Mouse (Mus musculus) thymus, adult 2 months (tissue): ENCODE measurements around the gene Gm37419. TPM values are rescaled to one million over a fixed set of nuclear protein-coding genes. Genes with fewer than 3 reads are reported as not detected.

Experiments used
- DNase-seq: peaks from one replicate; pipeline ENCODE4 v3.0.0; 2021
- H3K27ac ChIP-seq: fragments of 200-500 bp; 2 replicates; pipeline ENCODE4 v1.5.1; 2012; ENCODE audit warnings: low read length, control low read depth; ENCODE audit not compliant: control insufficient read depth, insufficient read depth
- H3K27me3 ChIP-seq: fragments of 200-500 bp; 2 replicates; pipeline ENCODE4 v1.6.1; 2012; ENCODE audit warnings: mild to moderate bottlenecking, low read length, moderate library complexity, mixed read lengths; ENCODE audit not compliant: control insufficient read depth, insufficient read depth
- H3K36me3 ChIP-seq: fragments of 200-500 bp; 2 replicates; pipeline ENCODE4 v1.6.1; 2012; ENCODE audit warnings: mild to moderate bottlenecking, low read length, moderate library complexity; ENCODE audit not compliant: control insufficient read depth, insufficient read depth
- H3K4me1 ChIP-seq: fragments of 200-500 bp; replicated peaks from 2 replicates; pipeline ENCODE4 v1.6.1; 2012; ENCODE audit warnings: low read length; ENCODE audit not compliant: control insufficient read depth, insufficient read depth
- H3K4me3 ChIP-seq: fragments of 200-500 bp; 2 replicates; pipeline ENCODE4 v1.5.1; 2012; ENCODE audit warnings: mild to moderate bottlenecking, low read length, control low read depth, moderate library complexity; ENCODE audit not compliant: control insufficient read depth, insufficient read depth
- CTCF ChIP-seq: fragments of 200-500 bp; IDR thresholded peaks from 2 replicates; pipeline ENCODE4 v1.5.1; 2012; ENCODE audit warnings: mild to moderate bottlenecking, control low read depth, low read length, moderate library complexity, borderline replicate concordance; ENCODE audit not compliant: control insufficient read depth, poor library complexity, insufficient read depth; ENCODE audit errors: extremely low read depth
- POLR2A ChIP-seq: fragments of 200-500 bp; IDR thresholded peaks from 2 replicates; pipeline ENCODE4 v1.6.1; 2012; ENCODE audit warnings: mild to moderate bottlenecking, low read length, control low read depth, moderate library complexity; ENCODE audit not compliant: control insufficient read depth, poor library complexity, insufficient read depth; ENCODE audit errors: extremely low read depth
- WGBS: fragments of 180-500 bp; shearing (Covaris S2); methylation state at CpG from one replicate; pipeline ENCODE4 v1.1.7; 2018; 5-methylcytosine and 5-hydroxymethylcytosine counted together
- polyA plus RNA-seq: library from polyadenylated mRNA; depleted of rRNA; stranded (reverse); fragments of >200 nt; gene quantifications from 2 replicates; pipeline ENCODE4 v1.2.3, GENCODE M21; 2012

The Gm37419 gene
- polyA plus RNA-seq, 1 experiment = not detected

GRCm38 (mm10) chr16:23988157-23988465 is 171 bp upstream of the Gm37419 start:
- Histone ChIP-seq H3K4me1 (peaks cover 23% of the 10 kb centered on the region), H3K36me3 (peaks cover under 1% of the 10 kb centered on the region; the same call in 1 of the 2 replicates)
- WGBS = under 1% methylated on average over 13 of the region's 13 CpGs

GRCm38 (mm10) chr16:23989209-23990160 is 1.2 kb downstream of the Gm37419 start:
- peak overlapping the region; percentile 89 for H3K27ac ChIP-seq
- 23% methylated on average over 25 of the region's 25 CpGs for WGBS
- peak overlapping the region; percentile 96 for H3K4me3 ChIP-seq
- no peaks in the 10 kb centered on the region for H3K27me3 ChIP-seq
- H3K4me1 ChIP-seq = peaks cover 26% of the 10 kb centered on the region
- DNase-seq = peak; percentile 26
- no peak for TF ChIP-seq CTCF
- TF ChIP-seq POLR2A = no peak
- no peaks in the 10 kb centered on the region for H3K36me3 ChIP-seq

More at GRCm38 (mm10) chr16:23988157-23988465, 171 bp upstream of the Gm37419 start:
- Histone ChIP-seq H3K4me3 (peak overlapping the region; percentile 96), H3K27me3 (no peaks in the 10 kb centered on the region), H3K27ac (peak overlapping the region; percentile 93)
- TF ChIP-seq CTCF = no peak
- TF ChIP-seq POLR2A = no peak
- no peak for DNase-seq

- no peak for DNase-seq
- TF ChIP-seq CTCF (no peak), POLR2A (no peak)
- Histone ChIP-seq H3K4me1 (peaks cover 26% of the 10 kb centered on the region), H3K36me3 (no peaks in the 10 kb centered on the region), H3K27ac (peak overlapping the region; percentile 65), H3K4me3 (peak overlapping the region; percentile 36), H3K27me3 (no peaks in the 10 kb centered on the region)
- 66% methylated on average over 11 of the region's 11 CpGs for WGBS
Measured at GRCm38 (mm10) chr16:23990161-23990970, 2.1 kb downstream of the Gm37419 start.

- 3% methylated on average over 4 of the region's 4 CpGs for WGBS
- Histone ChIP-seq H3K27ac (no peak overlapping the region; the same call in 1 of the 2 replicates), H3K4me3 (no peak overlapping the region), H3K36me3 (no peaks in the 10 kb centered on the region), H3K27me3 (no peaks in the 10 kb centered on the region), H3K4me1 (peaks cover 26% of the 10 kb centered on the region)
- TF ChIP-seq POLR2A = no peak
- peak; percentile 85 for TF ChIP-seq CTCF
- peak; percentile 98 for DNase-seq
Measured at GRCm38 (mm10) chr16:23991170-23991569, 2.9 kb downstream of the Gm37419 start.

GRCm38 (mm10) chr16:23991846-23992580 is 3.7 kb downstream of the Gm37419 start:
- H3K27ac ChIP-seq = 0 out of 2 replicates have a peak overlapping the region, but pooled peaks have one; percentile 21
- WGBS = 96% methylated on average over 14 of the region's 14 CpGs
- H3K4me1 ChIP-seq = peaks cover 26% of the 10 kb centered on the region
- DNase-seq = no peak
- no peaks in the 10 kb centered on the region for H3K36me3 ChIP-seq
- no peak for TF ChIP-seq CTCF
- TF ChIP-seq POLR2A = no peak
- no peak overlapping the region for H3K4me3 ChIP-seq
- H3K27me3 ChIP-seq = no peaks in the 10 kb centered on the region
